Mouse (Mus musculus) MEL (cell line): ENCODE data around the gene Clic1.

Experiments used
- CTCF ChIP-seq, 3 experiments: IDR thresholded peaks in 2 of 3; conservative IDR thresholded peaks in 1 of 3; 2 replicates each; pipeline ENCODE4 v1.5.1; 2011 to 2012; ENCODE audit warnings: low read length in 3 of 3, low read depth in 2 of 3, mild to moderate bottlenecking in 2 of 3, improper control_type of control experiment in 1 of 3, inconsistent platforms in 1 of 3, mixed read lengths in 1 of 3, moderate library complexity in 1 of 3; ENCODE audit not compliant: control insufficient read depth in 1 of 3, insufficient read depth in 1 of 3, poor library complexity in 1 of 3, severe bottlenecking in 1 of 3
- MXI1 ChIP-seq: IDR thresholded peaks from 2 replicates; pipeline ENCODE4 v1.6.1; 2011; ENCODE audit warnings: mild to moderate bottlenecking, low read depth, low read length, improper control_type of control experiment
- NRF1 ChIP-seq: IDR thresholded peaks from 2 replicates; pipeline ENCODE4 v1.6.1; 2014; ENCODE audit warnings: low read depth, mild to moderate bottlenecking, inconsistent platforms, low read length, improper control_type of control experiment, moderate library complexity; ENCODE audit not compliant: poor library complexity, insufficient read depth, severe bottlenecking
- POLR2A ChIP-seq, 2 experiments: IDR thresholded peaks; 2 replicates each; pipeline ENCODE4 v1.6.1; 2011 to 2012; ENCODE audit warnings: low read length in 2 of 2, mild to moderate bottlenecking in 2 of 2, control low read depth in 1 of 2, improper control_type of control experiment in 1 of 2, low read depth in 1 of 2, moderate library complexity in 1 of 2; ENCODE audit not compliant: control insufficient read depth in 1 of 2, insufficient read depth in 1 of 2, poor library complexity in 1 of 2
- POLR2AphosphoS2 ChIP-seq: IDR thresholded peaks from 2 replicates; pipeline ENCODE4 v1.6.1; 2011; ENCODE audit warnings: low read length, improper control_type of control experiment
- RAD21 ChIP-seq: IDR thresholded peaks from 2 replicates; pipeline ENCODE4 v1.6.1; 2011; ENCODE audit warnings: mild to moderate bottlenecking, low read depth, low read length, improper control_type of control experiment
- SMC3 ChIP-seq: IDR thresholded peaks from 2 replicates; pipeline ENCODE4 v1.6.1; 2011; ENCODE audit warnings: low read depth, low read length, improper control_type of control experiment
- TAL1 ChIP-seq: IDR thresholded peaks from 2 replicates; pipeline ENCODE4 v1.6.1; 2012; ENCODE audit warnings: mild to moderate bottlenecking, inconsistent platforms, low read length, moderate library complexity, mixed read lengths
- TCF12 ChIP-seq: IDR thresholded peaks from 2 replicates; pipeline ENCODE4 v1.6.1; 2014; ENCODE audit warnings: low read depth, mild to moderate bottlenecking, inconsistent platforms, low read length, improper control_type of control experiment, moderate library complexity

GRCm38 (mm10) chr17:35003022-35003838 lies 46.5 kb upstream of the Clic1 start:
- TF ChIP-seq POLR2AphosphoS2: no peak
- no peak for TF ChIP-seq SMC3
- no peak for TF ChIP-seq POLR2A (IDR thresholded peaks at IDR 0.05; ENCODE audit: control insufficient read depth in 1 of 2, insufficient read depth in 1 of 2, low read depth in 1 of 2, low read length in 2 of 2, poor library complexity in 1 of 2)
- no peak for TF ChIP-seq NRF1
- TF ChIP-seq CTCF (IDR thresholded peaks at IDR 0.05 in 2 of 3, conservative IDR thresholded peaks at IDR 0.05 in 1 of 3; ENCODE audit: control insufficient read depth in 1 of 3, insufficient read depth in 1 of 3, low read depth in 2 of 3, low read length in 3 of 3, poor library complexity in 1 of 3, severe bottlenecking in 1 of 3): no peak
- no peak for TF ChIP-seq RAD21
- no peak for TF ChIP-seq TAL1
- TF ChIP-seq MXI1: no peak
- no peak for TF ChIP-seq TCF12
